Mouse (Mus musculus) lung, postnatal 0 days (tissue): ENCODE results near the gene Dusp5.

Source experiments
- CTCF ChIP-seq: IDR thresholded peaks from 2 replicates; pipeline ENCODE4 v1.5.1; 2016; ENCODE audit warnings: antibody characterized with exemption, mild to moderate bottlenecking
- EP300 ChIP-seq: IDR thresholded peaks from 2 replicates; pipeline ENCODE4 v1.6.1; 2016; ENCODE audit warnings: antibody characterized with exemption, mild to moderate bottlenecking, control low read depth

DNA sequence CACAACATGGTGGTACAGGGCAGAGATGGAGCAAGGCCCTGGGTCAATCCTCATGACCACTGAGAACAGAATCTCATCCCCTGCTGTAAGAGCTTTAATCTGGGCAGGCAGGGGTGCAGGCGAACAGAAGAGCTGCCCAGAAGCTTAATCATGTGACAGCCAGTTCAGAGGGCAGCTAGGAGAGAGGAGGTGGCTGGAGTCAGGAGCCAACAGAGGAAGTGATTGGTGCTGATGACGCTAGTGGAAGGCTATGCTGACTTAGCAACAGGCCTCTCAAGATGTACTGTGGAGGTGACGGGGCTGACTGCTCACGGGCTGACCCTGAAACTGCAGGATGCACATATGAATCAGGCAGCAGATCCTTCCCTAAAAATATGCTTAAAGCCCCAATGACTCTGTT lies 35.3 kb downstream of the Dusp5 start:
- TF ChIP-seq EP300 (no peak), CTCF (no peak)
